Mouse (Mus musculus): ENCODE results near the gene Nme3. TPM values are rescaled to one million over a fixed set of nuclear protein-coding genes. Genes with fewer than 3 reads are reported as not detected.

Nme3 gene
- total RNA-seq, 4 experiments from 2014 or later, result 43.5 to 59.7 (median 55.1) TPM

- no peak for DNase-seq (ENCODE audit: low spot score in 2 of 2)
These were observed 17.8 kb upstream of the Nme3 start for GRCm38 (mm10) chr17:24878531-24878930.

GRCm38 (mm10) chr17:24881738-24882440 is 14.4 kb upstream of the Nme3 start:
- DNase-seq (ENCODE audit: low spot score in 2 of 2), result no peak

DNA sequence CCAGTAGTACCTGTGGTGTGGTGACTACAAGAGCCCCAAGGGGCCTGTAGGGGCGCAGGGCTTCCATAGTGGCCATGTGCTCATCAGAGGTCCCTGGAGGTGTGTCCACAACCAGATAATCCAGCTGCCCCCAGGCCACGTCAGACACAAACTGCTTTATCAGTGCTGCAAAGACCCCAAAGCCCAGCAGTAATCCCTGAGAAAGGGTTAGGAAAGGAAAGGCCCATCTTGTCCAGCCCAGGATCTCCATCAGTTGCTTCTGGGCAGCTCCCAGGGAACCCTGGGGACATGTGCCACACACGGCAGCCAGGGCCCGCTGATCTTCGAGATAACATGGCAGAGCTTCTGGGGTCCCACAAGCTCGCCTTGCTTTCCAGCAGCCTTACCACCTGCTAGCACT is 11.9 kb upstream of the Nme3 start:
- DNase-seq (ENCODE audit: low spot score in 2 of 2), result no peak

DNA sequence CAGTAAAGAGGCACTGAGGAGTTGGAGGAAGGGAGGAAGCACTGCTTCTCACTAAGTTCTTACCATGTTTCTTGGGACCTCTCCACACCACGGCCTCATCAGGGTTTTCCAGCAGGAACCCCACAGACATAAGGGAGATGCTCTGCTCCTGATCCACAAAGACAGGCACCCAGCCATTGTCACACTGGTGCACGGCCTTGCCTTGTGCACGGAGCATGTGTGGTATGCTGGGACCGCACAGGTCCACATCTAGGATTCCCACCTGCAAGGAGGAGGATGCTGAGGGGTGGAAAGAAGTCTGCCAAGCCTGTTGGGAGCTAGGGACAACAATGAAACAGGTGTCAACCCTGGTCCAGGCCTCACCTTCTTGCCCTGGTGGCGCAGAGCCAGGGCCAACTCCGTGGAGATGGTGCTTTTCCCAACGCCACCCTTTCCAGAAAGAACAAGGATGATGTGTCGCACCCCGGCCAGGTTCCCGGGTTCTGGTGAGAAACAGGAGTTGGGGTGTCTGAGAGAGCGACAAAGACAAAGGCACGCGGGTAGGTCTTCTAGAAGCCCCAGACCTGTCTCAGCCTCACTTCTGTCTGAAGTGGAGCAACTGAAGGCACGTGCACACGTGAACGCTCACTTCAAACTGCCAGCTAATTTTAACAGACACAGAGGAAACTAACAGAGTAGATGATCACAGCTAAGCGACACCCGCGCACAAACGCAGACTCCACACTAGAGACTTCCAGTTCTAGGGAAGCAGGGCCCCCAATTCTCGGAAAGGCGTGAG is 10.8 kb upstream of the Nme3 start:
- DNase-seq (ENCODE audit: low spot score in 2 of 2), result no peak

DNA sequence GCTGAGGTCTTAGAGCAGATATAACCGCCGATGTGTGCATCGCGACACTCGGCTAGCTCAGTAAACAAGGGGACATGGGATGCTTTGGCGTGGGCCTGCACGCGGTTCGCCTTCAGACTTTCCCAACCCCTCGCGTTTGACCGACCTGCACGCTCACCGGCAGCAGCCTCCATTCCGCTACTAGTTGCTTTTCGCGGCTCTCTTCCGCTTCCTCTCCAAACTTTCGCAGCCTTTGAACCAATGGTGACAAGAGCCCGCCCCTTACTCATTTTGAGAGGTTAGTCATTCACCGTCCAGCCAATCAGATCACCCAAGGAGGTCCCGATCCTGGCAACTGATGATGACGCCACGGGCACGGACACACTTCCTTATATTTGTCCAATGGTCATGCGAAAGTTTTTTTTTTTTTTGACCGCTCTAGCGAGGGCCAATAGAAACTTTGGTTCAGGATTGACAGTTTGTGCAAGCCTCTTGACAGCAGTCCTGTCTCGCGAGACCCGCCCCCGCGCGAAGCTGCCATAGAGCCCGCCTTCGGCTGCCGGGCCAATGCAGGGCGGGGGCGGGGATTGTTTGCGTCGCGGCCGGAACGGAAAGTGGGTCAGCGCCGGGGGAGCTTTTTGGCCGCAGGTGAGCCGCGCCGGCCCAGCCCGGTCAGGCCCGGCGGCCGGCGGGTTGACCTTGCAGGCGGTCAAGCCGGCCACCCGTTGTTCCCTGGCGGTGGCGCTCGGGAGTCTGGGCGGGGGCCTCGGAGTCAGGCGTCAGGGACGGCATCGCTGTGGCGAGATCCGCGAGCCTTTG is 10.0 kb upstream of the Nme3 start, which contains the start of the genes Nubp2 and Spsb3:
TSS of gene Nubp2 (minus strand) at position 216 of the 798 bp plus-strand sequence.
TSS of gene Spsb3 (plus strand) at position 510 of the 798 bp plus-strand sequence.
- peak; percentile 90 to 100 for DNase-seq (ENCODE audit: low spot score in 2 of 2)

DNA sequence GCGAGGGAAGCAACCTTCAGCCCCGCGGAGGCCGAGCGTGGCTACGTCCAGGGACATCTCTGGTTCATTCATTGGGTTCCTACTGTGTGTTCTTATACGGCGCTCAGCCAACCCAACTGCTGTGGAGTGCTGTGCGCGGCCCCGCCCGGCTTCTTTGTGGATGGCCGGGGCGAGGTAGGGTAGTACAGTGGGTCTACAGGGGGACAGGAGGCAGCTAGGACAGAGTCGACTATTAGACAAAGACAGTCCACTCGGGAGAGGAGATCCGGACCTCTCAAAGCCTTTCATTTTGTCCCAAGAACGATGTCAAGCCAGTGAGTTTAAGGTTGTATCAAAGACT is 9.4 kb upstream of the Nme3 start:
- no peak for DNase-seq (ENCODE audit: low spot score in 2 of 2)

- DNase-seq (ENCODE audit: low spot score in 2 of 2), result peak in 1 of 2 experiments; percentile 14
These were observed 8.8 kb upstream of the Nme3 start for GRCm38 (mm10) chr17:24887291-24888080.

DNA sequence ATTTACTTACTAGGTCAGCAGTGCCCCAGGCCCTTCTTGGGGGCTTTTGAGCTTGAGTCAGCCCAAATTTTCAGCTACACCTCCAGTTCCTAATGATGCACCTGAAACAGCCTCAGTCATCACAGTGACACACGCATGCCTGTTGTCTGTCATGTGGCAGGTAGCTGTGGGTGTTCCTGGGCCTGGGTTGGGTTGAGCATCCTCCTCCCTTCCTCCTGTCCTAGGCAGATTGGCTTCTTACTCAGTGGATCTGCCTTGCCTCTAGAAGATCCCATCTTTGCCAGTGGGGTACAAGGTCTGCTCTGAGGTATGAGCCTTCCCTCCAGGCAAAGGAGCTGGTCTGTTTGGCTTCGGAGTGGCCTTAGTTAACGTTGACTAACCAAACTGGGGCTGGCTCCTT is 7.4 kb upstream of the Nme3 start:
- DNase-seq (ENCODE audit: low spot score in 2 of 2), result peak in 1 of 2 experiments; percentile 11

DNA sequence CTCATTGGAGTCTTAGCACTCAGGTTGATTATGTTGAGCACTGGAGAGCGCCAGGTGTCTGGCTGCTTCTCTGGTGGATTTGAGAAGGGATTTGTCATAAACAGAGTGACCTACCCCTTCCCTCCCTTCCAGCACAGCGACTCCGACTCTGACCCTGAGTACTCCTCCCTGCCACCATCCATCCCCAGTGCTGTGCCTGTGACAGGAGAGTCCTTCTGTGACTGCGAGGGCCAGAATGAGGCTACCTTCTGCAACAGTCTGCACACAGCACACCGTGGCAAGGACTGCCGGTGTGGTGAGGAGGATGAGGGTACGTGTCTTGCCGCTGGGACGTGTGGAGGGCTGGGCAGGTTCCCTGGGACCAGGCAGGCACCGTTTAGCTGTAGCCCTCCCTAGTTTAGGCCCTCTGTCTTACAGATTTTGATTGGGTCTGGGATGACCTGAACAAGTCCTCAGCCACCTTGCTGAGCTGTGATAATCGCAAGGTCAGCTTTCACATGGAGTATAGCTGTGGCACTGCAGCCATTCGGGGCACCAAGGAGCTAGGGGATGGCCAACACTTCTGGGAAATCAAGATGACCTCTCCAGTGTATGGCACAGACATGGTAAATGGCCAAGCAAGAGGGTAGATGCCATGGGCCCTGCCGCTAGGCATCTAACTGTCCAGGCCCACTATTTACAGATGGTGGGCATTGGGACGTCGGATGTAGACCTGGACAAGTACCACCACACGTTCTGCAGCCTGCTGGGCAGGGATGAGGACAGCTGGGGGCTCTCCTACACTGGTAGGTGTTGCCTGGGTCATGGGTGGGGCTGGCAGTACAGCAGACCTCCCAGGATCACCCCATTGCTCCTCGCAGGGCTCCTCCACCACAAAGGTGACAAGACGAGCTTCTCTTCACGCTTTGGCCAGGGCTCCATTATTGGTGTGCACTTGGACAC is 5.9 kb upstream of the Nme3 start:
- no peak for DNase-seq (ENCODE audit: low spot score in 2 of 2)

GRCm38 (mm10) chr17:24891321-24891720 is 5.0 kb upstream of the Nme3 start:
- peak in 1 of 2 experiments; percentile 27 for DNase-seq (ENCODE audit: low spot score in 2 of 2)

GRCm38 (mm10) chr17:24892785-24893184 is 3.5 kb upstream of the Nme3 start:
- DNase-seq (ENCODE audit: low spot score in 2 of 2), result no peak

DNA sequence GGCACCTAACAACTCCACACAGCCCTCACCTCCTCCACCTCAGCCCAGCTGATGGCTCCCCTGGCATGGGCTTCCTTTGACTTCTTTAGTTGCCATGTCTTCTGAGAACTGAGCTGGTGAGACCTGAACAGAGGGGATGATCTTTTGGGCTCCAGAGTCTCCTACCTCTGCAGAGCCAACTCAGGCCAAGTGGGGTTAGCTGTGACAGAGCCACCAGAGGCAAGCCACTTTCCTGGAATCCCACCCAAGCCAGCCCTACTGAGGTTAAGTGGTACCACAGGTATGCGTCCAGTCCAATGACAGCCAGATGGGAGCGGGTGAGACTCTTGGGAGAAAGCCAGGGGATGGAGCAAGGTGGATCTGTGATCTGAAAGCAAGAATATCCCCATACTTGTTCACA is 3.0 kb upstream of the Nme3 start:
- DNase-seq (ENCODE audit: low spot score in 2 of 2), result no peak

DNA sequence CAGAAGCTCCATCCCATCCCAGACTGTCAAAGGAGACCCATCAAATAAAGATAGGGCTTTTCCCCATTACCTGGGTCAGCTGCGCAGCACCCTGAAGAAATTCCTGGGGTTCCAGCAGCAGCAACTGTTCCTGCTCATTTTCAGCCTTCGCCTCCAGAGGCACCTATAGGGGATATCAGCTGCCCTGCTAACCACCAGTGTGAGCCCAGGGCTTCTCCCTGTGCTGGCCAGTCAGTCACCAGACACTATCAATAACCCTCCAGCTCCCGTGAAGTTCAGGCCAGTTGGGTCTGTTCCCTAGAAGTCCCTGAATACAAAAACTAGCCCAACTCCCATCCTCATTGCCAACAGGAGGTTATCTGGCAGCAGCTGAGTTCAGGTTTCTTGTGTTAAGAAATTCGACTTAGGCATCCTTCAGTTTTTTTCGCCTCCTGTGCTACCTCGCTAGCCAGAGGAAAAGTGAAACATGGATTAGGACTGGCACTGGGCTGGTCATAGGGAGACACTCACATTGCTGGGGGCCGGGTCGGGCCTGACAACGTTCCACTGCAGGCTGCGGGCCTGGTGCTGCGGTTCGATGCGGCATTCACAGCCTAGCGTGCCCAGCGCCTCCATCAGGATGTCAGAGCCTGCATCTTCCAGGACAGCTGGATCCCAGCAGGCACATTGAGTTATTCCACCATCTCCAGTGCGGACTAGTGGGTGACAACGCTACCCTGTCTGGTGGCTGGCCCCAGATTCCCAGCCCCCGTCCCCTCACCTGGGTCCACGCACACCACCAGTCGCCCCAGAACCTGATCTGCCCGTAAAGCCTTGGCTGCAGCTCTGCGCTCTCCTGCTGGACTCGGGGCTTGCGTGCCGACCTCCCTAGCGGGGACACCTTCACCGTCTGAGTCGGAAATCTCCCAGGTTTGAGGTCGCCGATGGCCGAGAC is 2.0 kb upstream of the Nme3 start:
- no peak for DNase-seq (ENCODE audit: low spot score in 2 of 2)

DNA sequence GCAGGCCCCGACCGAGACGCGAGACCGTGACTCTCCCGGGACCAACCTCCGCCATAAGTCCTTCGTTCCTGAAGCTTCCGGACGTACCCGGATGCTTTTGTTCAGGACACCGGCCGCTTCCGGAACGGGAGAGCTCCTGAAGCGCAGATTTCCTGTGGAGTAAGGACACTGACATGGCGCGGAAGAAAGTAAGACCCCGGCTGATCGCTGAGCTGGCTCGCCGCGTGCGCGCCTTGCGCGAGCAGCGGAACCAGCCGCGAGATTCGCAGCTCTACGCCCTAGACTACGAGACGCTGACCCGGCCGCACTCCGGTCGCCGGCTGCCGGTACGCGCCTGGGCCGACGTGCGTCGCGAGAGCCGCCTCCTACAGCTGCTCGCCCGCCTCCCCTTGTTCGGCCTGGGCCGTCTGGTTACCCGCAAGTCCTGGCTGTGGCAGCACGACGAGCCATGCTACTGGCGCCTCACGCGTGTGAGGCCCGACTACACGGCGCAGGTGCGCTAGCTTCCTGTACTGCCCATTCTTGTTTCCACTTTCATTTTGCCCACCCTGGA is 1.2 kb upstream of the Nme3 start, which contains the start of the genes Eme2 and Mrps34:
TSS of gene Eme2 (minus strand) at position 93 of the 553 bp plus-strand sequence.
TSS of gene Mrps34 (plus strand) at position 122 of the 553 bp plus-strand sequence.
- peak in 1 of 2 experiments; percentile 75 for DNase-seq (ENCODE audit: low spot score in 2 of 2)

DNA sequence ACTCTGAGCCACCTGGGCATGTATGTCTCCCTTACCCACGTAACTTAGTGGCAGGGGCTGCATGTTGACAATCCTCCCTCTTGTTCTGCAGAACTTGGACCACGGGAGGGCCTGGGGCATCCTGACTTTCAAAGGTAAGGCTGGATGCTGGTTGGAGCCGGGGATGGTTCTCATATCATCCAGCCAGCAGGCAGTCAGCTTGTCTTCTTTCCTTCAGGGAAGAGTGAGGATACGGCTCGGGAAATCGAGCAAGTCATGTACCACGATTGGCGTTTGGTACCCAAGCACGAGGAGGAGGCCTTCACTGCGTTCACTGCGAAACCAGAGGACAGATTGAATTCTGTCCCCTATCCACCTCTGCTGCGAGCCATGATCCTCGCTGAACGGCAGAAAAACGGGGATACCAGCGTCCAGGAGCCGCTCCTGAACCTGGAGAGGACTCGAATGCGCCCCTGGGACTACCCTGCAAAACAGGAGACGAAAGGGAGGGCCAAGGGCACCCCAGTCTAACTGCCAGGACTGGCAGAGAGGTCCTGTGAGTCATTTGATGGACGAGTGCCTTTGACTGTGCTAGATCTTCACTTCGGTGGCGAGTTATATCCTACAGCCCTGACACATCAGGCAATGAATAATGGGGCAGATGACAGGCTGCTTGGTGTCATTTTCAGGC is 594 bp upstream of the Nme3 start:
- DNase-seq (ENCODE audit: low spot score in 2 of 2), result no peak

- no peak for DNase-seq (ENCODE audit: low spot score in 2 of 2)
These were observed 631 bp downstream of the Nme3 start for GRCm38 (mm10) chr17:24896993-24897269.

DNA sequence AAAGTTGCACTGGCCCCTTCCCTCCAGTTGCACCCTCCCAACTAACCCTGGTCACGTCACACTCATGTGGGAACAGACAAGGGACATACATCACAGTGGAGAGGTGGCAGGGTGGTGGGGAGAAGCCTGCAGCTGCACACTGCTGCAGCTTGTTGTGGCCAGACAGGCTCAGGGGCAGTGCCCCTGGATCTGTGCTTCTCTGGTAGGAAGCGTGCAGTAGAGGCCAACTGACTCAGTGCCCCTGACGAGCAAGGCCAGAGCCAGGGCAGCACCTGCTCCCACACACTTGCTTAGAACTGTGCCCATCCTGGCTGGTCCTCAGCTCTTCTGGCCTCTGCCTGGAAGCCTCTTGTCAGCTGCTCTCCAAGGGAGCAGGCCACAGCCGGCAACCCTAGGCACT is 1.3 kb downstream of the Nme3 start:
- DNase-seq (ENCODE audit: low spot score in 2 of 2), result no peak

Data from left cerebral cortex, adult 8-10 months (tissue).